Mouse (Mus musculus) midbrain, embryonic 16.5 days (tissue): ENCODE results near the gene Cnbp. TPM values are rescaled to one million over a fixed set of nuclear protein-coding genes. Genes with fewer than 3 reads are reported as not detected.

Source experiments
- ATAC-seq: fragments of 200-750 bp; cut with Nextera tagmentation; 2 replicates; pipeline ENCODE4 v1.8.0; 2017; ENCODE audit warnings: moderate TSS enrichment
- H3K27ac ChIP-seq: fragments of 300-500 bp; sonication (generic); 2 replicates; pipeline ENCODE4 v1.5.1; 2014; ENCODE audit warnings: mild to moderate bottlenecking, low read length, mixed read lengths
- H3K27me3 ChIP-seq: fragments of 300-500 bp; sonication (generic); 2 replicates; pipeline ENCODE4 v1.6.1; 2014; ENCODE audit warnings: low read depth, low read length, mixed read lengths; ENCODE audit not compliant: control insufficient read depth, insufficient read depth
- H3K36me3 ChIP-seq: fragments of 300-500 bp; sonication (generic); 2 replicates; pipeline ENCODE4 v1.6.1; 2014; ENCODE audit warnings: mild to moderate bottlenecking, low read length, moderate library complexity, mixed read lengths; ENCODE audit not compliant: control insufficient read depth, insufficient read depth
- H3K4me1 ChIP-seq: fragments of 300-500 bp; sonication (generic); 2 replicates; pipeline ENCODE4 v1.6.1; 2014; ENCODE audit warnings: mild to moderate bottlenecking, low read length, mixed read lengths; ENCODE audit not compliant: control insufficient read depth, insufficient read depth
- H3K4me2 ChIP-seq: fragments of 300-500 bp; sonication (generic); 2 replicates; pipeline ENCODE4 v1.6.1; 2014; ENCODE audit warnings: mild to moderate bottlenecking, low read length, mixed read lengths
- H3K4me3 ChIP-seq: fragments of 300-500 bp; sonication (generic); 2 replicates; pipeline ENCODE4 v1.5.1; 2014; ENCODE audit warnings: low read depth, mild to moderate bottlenecking, low read length, moderate library complexity, mixed read lengths
- H3K9ac ChIP-seq: fragments of 300-500 bp; sonication (generic); 2 replicates; pipeline ENCODE4 v1.6.1; 2014; ENCODE audit warnings: low read depth, low read length, mixed read lengths
- H3K9me3 ChIP-seq: fragments of 300-500 bp; sonication (generic); replicated peaks from 2 replicates; pipeline ENCODE4 v1.6.1; 2014; ENCODE audit warnings: mild to moderate bottlenecking, low read length, mixed read lengths; ENCODE audit not compliant: control insufficient read depth, poor library complexity, severe bottlenecking
- WGBS: fragments of 180-500 bp; shearing (Covaris S2); extraction: QIAGEN DNeasy Blood & Tissue Kit; methylation state at CpG from one replicate; pipeline ENCODE4 v1.1.7; 2014; 5-methylcytosine and 5-hydroxymethylcytosine counted together
- polyA plus RNA-seq: library from polyadenylated mRNA; unstranded; fragments of >200 nt; fragmentation: Nextera tagmentation; extraction: Ambion mirVana; gene quantifications from 2 replicates; pipeline ENCODE4 v1.2.1, GENCODE M21; 2015

The Cnbp gene
- polyA plus RNA-seq, 1 experiment from 2014 or later: 484 TPM

DNA sequence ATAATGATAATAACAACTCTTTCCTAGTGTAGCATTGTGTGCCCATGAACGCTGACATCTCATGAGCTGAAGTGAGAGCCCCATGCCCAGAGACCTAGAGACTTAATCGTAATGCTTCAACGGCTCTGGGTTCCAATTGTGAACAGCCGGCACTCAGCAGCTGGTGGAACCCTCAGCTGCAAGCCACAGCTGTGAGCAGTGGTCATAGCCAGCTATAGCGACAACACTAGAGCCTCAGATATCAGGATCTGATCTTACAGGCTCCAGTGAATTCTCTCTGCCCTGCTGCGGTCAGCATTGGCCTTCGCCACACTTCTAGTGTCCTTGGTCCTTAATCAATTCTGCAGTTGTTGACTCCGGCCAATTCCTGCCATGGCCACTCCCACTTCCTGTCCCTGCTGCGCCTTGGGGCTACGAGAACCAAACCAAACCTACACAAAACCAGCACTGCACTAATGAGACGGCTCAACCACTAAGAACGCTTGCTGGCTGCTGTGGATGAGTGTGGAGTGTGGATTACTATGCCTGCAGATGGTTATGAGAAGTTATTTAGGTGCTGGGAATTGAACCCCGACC lies 25.2 kb upstream of the Cnbp start:
- H3K27me3 ChIP-seq: no peaks in the 10 kb centered on the region
- H3K27ac ChIP-seq: no peak overlapping the region
- no peaks in the 10 kb centered on the region for H3K9me3 ChIP-seq
- no peak overlapping the region for H3K4me3 ChIP-seq
- H3K4me2 ChIP-seq: no peak overlapping the region
- H3K36me3 ChIP-seq: no peaks in the 10 kb centered on the region
- H3K4me1 ChIP-seq: no peaks in the 10 kb centered on the region
- ATAC-seq: no peak
- WGBS: 84% methylated on average over 13 of the region's 13 CpGs
- no peak overlapping the region for H3K9ac ChIP-seq

DNA sequence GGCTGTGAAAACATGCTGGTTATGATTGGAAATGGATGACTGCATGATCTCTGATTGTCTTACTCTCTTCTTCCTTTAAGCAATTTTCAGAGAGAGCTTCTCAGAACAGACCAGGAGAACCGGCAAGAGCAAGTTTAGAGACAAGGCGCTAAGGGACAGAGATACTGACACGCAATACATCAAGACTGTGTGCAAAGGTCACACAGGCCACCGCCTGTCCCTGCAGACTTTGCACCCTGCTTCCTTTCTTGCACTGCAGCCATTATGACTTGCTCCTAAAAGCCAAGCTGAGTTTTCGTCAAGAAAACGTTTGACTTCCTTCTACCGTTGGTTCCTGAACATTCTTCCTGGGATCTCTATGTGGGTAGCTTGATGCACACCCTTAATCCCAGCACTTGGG lies 24.7 kb upstream of the Cnbp start:
- Histone ChIP-seq H3K9ac (no peak overlapping the region), H3K27me3 (no peaks in the 10 kb centered on the region), H3K4me2 (no peak overlapping the region), H3K36me3 (no peaks in the 10 kb centered on the region), H3K4me3 (no peak overlapping the region), H3K27ac (no peak overlapping the region), H3K9me3 (no peaks in the 10 kb centered on the region), H3K4me1 (no peaks in the 10 kb centered on the region)
- WGBS: 89% methylated on average over 7 of the region's 7 CpGs
- no peak for ATAC-seq

DNA sequence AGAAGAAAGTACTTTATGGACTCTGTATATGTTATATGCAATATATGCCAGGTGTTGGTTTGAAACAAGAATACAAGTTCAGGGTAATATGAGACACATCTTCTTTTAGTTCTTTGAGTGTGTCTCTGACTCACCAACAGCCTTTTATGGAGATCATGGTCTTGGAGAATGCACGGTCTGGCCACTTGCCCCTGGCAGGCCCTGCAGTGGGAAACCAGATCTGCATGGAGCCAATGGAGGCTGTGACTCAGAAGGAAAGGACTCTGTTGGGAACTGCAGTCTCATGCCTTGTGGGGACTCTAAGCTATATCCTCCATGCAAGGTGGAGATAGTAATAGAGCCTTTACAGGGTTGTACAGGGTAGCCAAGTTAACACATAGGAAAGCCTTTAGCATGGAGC lies 24.2 kb upstream of the Cnbp start:
- Histone ChIP-seq H3K27ac (no peak overlapping the region), H3K27me3 (no peaks in the 10 kb centered on the region), H3K4me3 (no peak overlapping the region), H3K36me3 (no peaks in the 10 kb centered on the region), H3K9me3 (no peaks in the 10 kb centered on the region), H3K9ac (no peak overlapping the region), H3K4me1 (no peaks in the 10 kb centered on the region), H3K4me2 (no peak overlapping the region)
- 72% methylated on average over 1 of the region's 1 CpGs for WGBS
- no peak for ATAC-seq

DNA sequence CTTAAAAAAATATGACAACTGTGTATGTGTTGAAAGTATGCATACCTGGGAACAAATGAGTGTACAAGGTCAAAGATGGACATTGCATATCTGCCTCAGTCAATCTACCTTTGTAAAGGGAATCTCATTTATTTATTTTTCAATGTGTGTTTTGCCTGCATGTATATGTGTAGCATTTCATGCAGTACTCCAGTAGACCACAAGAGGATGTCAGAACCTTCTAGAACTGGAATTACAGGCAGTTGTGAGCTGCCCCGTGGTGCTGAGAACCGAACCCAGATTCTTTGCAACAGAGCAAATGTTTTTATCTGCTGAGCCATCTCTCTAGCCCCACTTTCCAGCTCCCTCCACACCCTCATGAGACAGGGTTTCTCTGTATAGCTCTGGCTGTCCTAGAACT lies 23.1 kb upstream of the Cnbp start:
- no peak overlapping the region for H3K4me2 ChIP-seq
- no peak overlapping the region for H3K9ac ChIP-seq
- H3K4me3 ChIP-seq: no peak overlapping the region
- ATAC-seq: no peak
- H3K36me3 ChIP-seq: no peaks in the 10 kb centered on the region
- H3K4me1 ChIP-seq: no peaks in the 10 kb centered on the region
- no peak overlapping the region for H3K27ac ChIP-seq
- H3K9me3 ChIP-seq: no peaks in the 10 kb centered on the region
- 88% methylated on average over 2 of the region's 2 CpGs for WGBS
- no peaks in the 10 kb centered on the region for H3K27me3 ChIP-seq

DNA sequence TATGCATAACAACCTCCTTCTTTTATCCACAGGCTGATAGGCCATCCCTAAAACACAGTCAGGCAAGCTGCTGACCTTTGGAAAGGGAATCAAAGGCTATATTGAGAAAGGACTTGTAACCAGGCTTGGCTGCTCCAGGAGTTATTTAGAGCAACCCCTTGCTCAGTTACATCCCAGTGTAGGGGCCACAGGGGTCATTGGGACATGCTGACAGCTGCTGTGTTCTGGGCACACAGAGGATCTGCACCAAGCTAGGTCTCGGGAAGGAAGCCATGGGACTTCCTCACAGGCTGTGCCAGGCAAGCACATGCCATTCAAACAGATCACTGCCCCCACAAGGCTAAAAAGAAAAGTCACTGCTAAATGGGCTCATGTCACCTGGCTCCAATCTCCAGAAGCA lies 22.2 kb upstream of the Cnbp start:
- no peaks in the 10 kb centered on the region for H3K9me3 ChIP-seq
- WGBS: 50% methylated on average over 1 of the region's 1 CpGs
- no peaks in the 10 kb centered on the region for H3K4me1 ChIP-seq
- H3K4me3 ChIP-seq: no peak overlapping the region
- H3K27ac ChIP-seq: no peak overlapping the region
- no peak overlapping the region for H3K4me2 ChIP-seq
- ATAC-seq: no peak
- no peak overlapping the region for H3K9ac ChIP-seq
- no peaks in the 10 kb centered on the region for H3K36me3 ChIP-seq
- H3K27me3 ChIP-seq: no peaks in the 10 kb centered on the region

DNA sequence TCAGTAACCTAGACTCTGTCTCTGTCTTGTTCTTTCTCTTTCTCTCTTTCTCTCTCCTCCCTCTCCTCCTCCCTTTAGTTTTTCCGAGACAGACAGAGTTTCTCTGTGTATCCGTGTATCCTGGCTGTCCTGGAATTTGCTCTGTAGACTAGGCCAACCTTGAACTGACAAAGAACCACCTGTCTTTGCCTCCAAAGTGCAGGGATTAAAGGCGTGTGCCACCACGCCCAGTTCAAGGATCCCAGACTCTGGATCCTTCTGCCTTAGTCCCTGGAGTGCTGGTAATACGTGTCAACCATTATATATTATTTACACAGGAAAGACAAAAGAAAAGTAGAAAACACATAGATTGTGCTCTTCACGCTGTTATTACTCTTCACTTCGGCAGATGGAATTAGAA lies 20.3 kb upstream of the Cnbp start:
- H3K4me3 ChIP-seq: no peak overlapping the region
- H3K4me1 ChIP-seq: no peaks in the 10 kb centered on the region
- no peak overlapping the region for H3K9ac ChIP-seq
- no peak for ATAC-seq
- no peaks in the 10 kb centered on the region for H3K27me3 ChIP-seq
- no peak overlapping the region for H3K4me2 ChIP-seq
- no peak overlapping the region for H3K27ac ChIP-seq
- H3K36me3 ChIP-seq: no peaks in the 10 kb centered on the region
- H3K9me3 ChIP-seq: no peaks in the 10 kb centered on the region
- WGBS: 83% methylated on average over 7 of the region's 7 CpGs

DNA sequence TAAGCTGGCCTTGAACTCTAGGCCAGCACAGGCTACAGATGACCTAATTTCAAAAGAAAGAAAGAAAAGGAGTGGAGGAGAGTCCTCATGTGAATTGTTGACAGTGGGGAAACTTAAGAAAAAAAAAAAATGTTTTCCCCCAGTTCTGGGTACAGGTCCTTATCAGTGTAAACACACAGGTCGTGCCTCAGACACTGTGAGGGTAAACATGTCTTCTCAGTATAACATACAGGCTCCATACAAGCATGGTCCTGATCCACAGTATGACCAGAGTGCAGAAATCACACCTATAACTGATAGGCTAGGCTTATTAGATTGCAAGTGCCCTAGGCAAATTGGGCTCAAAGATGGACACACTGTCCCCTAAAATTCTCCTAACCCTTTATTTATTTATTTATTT lies 19.5 kb upstream of the Cnbp start:
- ATAC-seq: no peak
- no peak overlapping the region for H3K9ac ChIP-seq
- no peaks in the 10 kb centered on the region for H3K36me3 ChIP-seq
- 79% methylated on average over 1 of the region's 1 CpGs for whole genome bisulfite sequencing
- no peaks in the 10 kb centered on the region for H3K27me3 ChIP-seq
- H3K27ac ChIP-seq: no peak overlapping the region
- H3K4me1 ChIP-seq: no peaks in the 10 kb centered on the region
- no peak overlapping the region for H3K4me3 ChIP-seq
- no peaks in the 10 kb centered on the region for H3K9me3 ChIP-seq
- no peak overlapping the region for H3K4me2 ChIP-seq

DNA sequence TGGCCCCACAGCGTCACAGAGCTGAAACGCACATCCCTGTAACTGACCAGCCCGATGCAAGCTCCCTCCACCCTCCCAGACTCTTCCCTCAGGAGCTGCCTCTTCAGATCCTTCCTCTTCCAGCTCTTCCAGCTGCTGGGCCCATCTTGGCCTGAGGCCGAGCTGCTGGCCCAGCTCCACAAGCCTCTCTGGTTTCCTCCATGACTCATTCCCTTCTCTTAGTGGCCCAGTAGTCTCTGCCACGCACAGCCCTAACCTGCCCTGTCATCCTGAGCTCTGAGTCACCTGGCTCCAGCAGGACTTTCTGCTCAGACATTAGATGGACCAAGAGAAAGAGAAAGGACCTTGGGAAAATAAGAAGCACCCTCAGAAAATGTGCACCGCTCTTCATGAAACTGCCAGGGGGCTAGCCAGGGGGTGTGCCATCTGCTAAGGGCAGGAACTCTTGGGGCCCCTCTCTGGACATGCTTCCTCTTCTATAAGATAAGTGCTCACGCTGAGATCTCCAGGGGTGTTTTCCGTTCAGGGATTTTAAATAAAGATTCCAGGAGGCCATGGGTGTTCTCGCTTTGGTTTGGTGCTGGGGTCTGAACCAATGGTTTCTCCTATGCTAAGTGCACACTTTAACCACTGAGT lies 18.1 kb upstream of the Cnbp start:
- WGBS: 77% methylated on average over 9 of the region's 9 CpGs
- Histone ChIP-seq H3K4me3 (no peak overlapping the region), H3K27me3 (no peaks in the 10 kb centered on the region), H3K9me3 (no peaks in the 10 kb centered on the region), H3K36me3 (no peaks in the 10 kb centered on the region), H3K9ac (no peak overlapping the region), H3K4me1 (no peaks in the 10 kb centered on the region), H3K27ac (no peak overlapping the region), H3K4me2 (no peak overlapping the region)
- ATAC-seq: no peak

DNA sequence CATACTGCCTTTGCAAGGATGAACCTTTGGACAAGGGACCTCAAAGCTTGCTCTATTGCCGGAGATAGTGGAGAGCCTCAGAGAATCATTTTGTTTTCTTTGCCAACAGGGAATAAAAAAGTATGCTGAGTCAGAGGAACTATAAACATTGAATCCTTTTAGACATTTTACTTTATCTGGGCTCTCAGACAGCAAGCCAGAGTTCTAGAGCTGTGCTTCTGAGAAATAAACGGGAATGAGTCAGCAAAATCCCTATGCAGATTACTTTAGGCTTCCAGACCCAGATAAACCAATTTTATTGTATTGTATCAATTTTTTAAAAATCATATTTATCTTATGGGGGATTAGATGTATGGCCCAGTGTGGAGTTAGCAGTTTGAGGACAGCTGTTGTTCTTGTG lies 16.4 kb upstream of the Cnbp start:
- no peak overlapping the region for H3K4me3 ChIP-seq
- H3K4me1 ChIP-seq: no peaks in the 10 kb centered on the region
- H3K9ac ChIP-seq: no peak overlapping the region
- no peaks in the 10 kb centered on the region for H3K27me3 ChIP-seq
- no peaks in the 10 kb centered on the region for H3K9me3 ChIP-seq
- 87% methylated on average over 2 of the region's 2 CpGs for WGBS
- no peaks in the 10 kb centered on the region for H3K36me3 ChIP-seq
- H3K27ac ChIP-seq: no peak overlapping the region
- no peak overlapping the region for H3K4me2 ChIP-seq
- ATAC-seq: no peak
